Mouse (Mus musculus) kidney, postnatal 4 days (tissue): ENCODE measurements around the gene Uqcc2.

Experiments used
- DNase-seq, 2 experiments: peaks; one replicate each; pipeline ENCODE4 v3.0.0; 2021; ENCODE audit warnings: mixed read lengths in 2 of 2

The Uqcc2 gene

DNA sequence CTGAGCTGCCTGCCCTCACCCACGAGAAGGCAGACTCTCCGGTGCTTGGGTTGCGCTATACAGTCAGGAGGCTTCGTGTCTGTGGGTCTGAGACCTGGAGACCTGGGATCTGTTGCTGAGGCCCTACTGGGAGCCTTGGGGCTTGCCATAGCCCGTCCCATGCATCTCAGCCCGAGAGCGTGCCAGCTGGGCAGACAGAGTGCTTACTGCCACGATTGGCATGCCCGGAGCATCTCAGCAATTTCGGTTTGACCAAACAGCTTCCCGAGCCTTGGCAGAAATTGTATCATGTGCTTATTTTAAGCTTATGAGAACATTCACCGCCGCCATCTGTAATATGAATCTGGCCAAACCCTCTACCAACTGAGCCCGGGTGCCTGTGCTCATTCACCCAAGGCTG lies 20.5 kb upstream of the Uqcc2 start:
- no peak for DNase-seq

DNA sequence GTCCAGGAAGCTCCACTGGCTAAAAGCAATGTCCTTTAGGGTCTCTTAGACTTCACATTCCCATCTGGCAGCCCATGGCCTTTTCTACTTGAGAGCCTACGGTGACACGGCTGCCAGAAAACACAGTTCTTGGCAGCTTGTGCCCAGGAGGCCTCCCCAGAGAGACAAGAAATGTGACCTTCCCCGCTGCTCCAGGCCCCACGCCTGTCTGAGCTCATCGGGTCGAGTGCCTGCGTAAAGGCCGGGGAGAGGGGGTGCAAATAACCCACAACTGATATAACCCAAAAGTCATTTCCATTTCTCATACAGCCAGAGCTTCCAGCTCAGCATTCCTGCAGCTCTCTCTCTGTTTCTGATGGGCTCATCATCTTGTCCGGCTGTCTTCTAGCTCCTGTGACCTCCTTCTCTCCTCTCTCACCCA lies 20.1 kb upstream of the Uqcc2 start:
- DNase-seq, result no peak

DNA sequence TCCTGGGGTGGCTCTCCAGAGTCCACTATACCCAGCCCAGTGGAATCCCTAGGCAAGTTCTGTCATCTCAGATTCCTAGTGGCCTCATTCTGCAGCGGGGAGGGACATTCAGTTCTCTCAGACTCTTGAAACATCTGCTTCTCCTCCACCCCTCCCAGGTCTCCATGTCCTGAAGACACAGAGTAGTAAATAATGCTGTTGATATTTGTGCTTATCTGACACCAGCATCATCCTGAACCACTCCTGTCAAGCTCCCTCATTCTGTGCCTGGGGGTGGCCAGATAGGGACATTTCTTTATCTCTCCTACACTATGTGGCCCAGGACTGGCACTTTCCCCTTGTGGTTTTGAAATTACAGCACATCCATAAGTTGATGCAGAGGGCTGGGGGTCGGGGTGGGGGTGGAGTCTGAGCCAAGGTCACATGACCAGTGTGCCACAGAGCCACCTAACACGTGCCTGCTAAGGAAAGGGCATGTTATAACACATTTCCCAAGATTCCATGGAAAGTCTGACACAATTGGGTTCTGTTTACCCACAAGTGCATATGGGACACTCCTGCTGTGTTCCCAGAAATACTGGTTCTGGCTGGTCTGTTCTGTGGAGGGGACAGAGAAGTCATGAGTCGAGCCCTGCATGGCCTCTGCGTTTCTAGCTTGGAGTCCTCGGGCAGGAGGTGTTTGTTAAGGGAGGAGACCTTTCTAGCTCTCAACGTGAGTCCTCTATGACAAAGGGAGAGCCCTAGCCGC lies 19.4 kb upstream of the Uqcc2 start:
- DNase-seq, result no peak

GRCm38 (mm10) chr17:27151411-27151810 lies 17.7 kb upstream of the Uqcc2 start:
- peak; percentile 46 to 60 for DNase-seq

DNA sequence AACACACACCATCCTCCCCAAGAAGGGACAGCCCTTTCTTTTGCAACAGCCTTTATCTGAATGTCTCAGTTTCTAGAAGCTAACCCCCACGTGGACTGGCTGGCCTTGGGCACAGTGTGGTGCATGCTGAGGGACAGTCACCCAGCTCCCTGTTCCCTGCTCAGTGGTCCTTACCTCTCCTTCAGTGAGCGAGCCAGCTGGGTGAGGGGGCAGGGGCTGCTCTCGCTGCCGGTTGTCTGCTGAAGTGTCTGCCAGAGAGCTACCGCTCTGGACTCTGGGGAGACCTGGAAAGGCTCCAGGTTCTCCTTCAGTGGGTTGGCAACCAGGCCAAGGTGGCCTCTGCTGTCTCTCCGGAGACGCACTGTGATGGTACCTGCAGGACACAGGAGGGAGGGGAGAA lies 17.2 kb upstream of the Uqcc2 start:
- no peak for DNase-seq

DNA sequence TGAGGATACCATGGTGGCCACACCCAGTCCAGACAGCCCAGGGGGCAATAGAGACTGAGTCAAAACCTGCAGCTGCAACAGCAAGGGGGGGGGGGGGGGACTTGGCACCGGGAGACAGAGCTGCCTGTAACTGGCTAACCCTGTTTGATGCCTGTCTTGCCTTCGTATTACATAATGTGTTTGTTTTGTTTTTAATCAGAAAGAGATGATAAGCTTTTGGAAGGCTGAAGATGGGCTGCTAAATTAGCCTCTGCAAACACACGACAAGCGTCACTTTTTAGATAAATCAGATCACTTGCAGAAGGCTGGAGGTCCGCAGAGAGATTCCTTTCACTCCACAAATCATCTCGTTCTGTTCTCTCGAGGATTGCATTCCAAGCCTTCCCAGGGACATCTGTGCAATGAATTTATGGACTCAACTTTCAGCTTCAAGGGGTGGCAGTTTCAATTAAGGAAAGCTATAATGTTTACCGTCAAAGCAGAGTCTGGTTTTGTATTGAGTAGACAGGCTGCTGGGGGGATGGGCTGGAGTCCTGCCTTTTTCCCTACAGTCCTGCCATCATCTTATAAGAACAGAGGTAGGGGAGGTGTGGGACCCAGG lies 12.7 kb upstream of the Uqcc2 start:
- DNase-seq, result peak in 1 of 2 experiments; percentile 37

- no peak for DNase-seq
These were observed 10.4 kb upstream of the Uqcc2 start for GRCm38 (mm10) chr17:27144152-27144551.

GRCm38 (mm10) chr17:27141971-27142450 lies 8.3 kb upstream of the Uqcc2 start:
- peak; percentile 46 to 65 for DNase-seq

DNA sequence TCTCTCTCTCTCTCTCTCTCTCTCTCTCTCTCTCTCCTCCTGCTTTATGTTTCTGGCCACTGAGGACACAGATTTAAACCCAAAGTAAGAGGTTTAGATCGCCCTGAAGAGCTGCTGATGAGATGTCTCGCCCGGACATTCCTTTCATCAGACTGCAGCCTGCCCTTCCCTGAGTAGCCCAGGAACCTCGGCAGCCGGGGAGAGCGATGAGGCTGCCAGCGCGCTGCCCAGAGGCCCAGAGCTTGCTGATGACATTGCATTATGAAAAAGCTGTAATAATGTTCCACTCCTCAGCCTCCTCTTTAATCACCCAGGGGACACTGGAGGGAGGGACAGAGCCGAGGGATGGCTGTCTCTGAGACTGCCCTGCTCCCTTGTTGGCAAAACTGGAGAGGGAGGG lies 6.5 kb upstream of the Uqcc2 start:
- no peak for DNase-seq

DNA sequence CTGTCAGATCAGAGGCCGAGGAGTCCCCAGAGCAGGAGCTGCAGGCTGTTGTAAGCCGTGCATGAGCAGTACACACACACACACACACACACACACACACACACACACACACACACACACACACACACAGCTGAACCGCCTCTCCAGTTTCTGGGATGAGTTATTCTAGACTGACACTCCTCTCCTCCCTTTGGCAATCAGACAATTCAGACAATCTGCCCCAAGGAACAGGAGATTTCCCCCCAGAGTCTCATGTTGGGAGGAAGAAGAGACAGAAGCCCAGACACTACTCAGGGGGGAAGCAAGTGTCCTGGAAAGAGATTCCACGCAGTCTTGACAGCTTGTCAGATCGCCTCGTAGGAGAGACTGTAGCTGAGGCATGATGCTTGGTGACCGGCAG lies 5.6 kb upstream of the Uqcc2 start:
- peak in 1 of 2 experiments; percentile 42 for DNase-seq

GRCm38 (mm10) chr17:27138396-27138795 lies 4.7 kb upstream of the Uqcc2 start:
- DNase-seq, result no peak

DNA sequence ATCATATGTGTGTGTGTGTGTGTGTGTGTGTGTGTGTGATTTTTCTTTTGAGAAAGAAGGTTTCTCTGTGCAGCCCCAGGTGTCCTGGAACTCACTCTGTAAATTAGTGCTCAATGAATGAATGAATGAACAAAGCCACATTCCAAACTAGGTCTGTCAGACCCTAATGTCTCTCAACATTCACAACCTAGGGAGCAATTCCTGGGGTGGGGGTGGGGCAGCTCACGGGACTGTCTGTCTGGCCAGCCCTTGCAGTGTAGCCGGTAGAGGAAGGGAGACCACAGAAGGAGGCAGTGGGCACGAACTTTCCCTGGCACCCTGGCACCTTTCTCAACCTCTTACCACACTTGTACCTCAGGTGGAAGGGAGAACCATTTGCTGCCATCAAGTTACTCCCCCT lies 999 bp upstream of the Uqcc2 start:
- DNase-seq, result no peak

- no peak for DNase-seq
These were observed 471 bp upstream of the Uqcc2 start for GRCm38 (mm10) chr17:27134187-27134586.

DNA sequence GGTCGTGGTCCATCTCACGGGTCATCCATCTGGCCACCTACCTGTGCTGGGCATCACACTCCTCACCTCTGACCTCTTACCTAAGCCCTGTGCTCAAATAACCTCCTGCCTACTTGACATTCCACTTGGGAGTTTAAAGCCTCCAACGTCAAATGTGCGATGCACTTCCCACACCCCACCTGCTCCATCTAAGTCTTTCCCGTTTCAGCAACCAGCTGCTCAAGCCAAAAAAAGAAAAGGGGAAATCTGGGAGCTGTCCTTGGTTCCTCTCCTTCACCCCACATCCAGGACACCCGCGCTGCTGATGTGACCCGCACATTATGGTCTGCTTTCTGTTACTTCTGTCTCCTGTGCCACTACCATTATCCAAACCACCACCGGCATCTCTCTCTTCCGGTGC lies 1.5 kb downstream of the Uqcc2 start:
- DNase-seq, result no peak

- DNase-seq, result peak; percentile 37 to 54
These were observed 2.5 kb downstream of the Uqcc2 start for GRCm38 (mm10) chr17:27131240-27131665.

DNA sequence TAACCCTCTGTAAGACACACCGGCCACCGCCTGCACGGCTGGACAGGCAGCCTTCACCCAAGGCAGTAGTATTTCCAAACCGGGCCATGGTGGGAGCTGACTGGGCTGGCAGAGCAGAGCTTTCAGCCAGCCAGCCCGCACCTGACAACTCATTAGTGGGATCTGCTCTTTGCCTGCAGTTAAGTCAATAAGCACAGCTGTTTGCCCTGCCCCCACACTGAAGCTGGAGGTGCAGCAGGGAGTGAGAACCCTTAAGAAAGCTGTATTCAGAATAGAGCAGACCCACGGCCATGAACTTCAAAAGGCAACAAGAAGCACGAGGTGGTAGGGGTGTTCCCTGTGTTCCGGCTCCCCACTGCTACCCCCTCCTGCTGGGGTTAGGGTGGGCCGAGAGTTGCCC lies 3.5 kb downstream of the Uqcc2 start:
- DNase-seq, result peak; percentile 66 to 74

DNA sequence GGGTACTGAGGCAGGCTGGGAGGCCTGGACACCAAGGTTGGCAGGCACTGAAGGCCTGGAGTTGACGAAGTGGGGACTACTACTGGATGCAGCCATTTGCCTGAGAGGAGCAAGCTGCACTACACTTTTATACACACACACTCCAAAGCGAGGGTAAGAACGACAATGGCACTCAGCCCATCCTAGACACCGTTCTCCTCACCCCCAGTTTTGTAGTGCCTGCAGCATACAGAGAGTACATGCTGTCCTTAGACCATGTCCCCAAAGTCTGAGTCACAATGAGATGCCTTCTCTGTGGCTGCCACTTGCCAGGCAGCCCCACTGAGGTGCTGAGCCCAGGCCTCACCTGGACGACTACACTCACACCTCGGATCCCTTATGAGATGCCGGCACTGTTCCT lies 3.9 kb downstream of the Uqcc2 start:
- no peak for DNase-seq

DNA sequence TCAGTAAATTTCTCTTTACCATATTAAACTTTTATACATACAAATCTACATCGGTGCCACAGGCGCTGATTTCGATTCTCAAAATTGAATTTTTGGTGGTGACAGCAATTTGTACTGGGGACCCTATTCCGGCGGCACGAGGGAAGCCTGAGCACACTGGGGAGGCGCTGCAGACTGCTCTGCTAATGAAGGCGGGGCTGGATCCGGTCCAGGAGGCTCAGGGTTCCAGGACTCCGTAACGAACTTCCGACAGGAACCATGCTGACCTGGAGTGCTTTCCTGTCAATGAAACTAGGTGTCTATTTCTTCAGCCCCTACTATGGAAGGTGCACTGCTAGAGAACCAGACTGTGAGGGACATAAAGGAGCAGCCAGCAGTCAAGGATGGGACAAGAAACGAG lies 4.4 kb downstream of the Uqcc2 start:
- DNase-seq, result peak; percentile 62 to 65

DNA sequence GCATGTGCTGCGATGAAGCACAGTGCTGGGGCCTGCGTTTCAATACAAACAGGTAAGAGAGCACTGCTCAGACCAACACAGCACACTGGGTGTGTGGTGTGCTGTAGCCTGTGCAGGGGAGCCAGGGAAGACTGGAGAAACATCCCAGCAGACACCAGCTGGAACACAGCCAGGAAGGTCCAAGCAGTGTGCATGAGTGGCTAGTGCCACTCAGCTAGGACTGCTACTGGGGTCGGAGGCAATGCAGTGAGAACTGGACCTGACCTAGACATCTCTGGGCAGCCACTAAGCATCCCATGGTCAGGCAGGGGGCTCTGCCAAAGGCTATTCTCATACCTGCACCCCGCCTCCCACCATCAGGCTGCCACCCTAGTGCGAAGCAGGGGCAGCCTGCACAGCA lies 5.5 kb downstream of the Uqcc2 start:
- no peak for DNase-seq

GRCm38 (mm10) chr17:27126974-27127373 lies 6.7 kb downstream of the Uqcc2 start:
- DNase-seq, result no peak

- no peak for DNase-seq
These were observed 8.0 kb downstream of the Uqcc2 start for GRCm38 (mm10) chr17:27125669-27126202.

DNA sequence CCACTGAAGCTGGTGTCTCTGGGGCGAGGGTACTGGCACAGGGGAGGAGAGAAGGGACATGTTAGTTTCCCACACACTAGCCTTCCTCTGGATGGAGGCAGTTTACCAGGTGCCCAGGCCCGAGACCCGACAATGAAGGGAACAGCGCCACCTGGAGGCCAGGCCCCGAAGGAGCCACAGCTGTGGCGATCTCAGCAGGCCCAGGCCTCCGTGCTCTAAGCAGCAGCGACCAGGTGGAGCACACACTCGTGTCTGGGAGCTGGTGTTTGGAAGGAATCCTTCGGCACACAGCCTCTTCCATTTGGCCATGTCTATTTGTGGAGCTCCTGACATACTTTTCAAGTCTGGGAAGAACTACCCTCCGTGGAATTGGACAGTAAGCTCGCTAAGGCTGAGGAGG lies 8.5 kb downstream of the Uqcc2 start:
- peak; percentile 88 to 89 for DNase-seq

DNA sequence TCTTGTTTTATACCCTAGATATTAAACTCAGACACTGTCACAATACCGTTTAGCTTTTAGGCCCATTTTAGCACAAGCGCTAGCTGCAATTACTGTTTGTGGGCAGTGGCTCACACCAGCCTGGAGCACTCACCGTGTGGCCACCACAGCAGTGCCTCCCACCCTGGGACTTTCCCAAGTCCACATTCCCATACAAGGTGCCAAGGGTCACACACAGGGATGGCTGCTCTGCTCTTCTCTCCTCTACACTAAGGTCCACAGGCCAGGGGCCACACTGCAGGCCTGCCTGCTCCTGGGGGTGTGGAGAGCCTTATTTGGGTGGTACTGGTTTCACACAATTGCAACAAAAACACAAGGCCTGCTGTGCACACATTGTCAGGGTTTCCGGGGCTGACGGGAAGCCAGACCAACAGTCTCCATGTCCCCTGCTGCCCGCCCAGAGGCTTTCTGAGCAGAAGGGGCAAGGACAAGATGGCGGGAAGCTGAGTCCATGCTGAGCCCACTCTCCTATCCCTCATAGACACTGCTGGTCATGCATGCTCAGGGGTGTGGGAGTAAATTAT lies 9.8 kb downstream of the Uqcc2 start:
- DNase-seq, result peak in 1 of 2 experiments; percentile 50

GRCm38 (mm10) chr17:27123103-27123502 lies 10.6 kb downstream of the Uqcc2 start:
- no peak for DNase-seq
